Mouse (Mus musculus) gastrocnemius, adult 8-10 months (tissue): ENCODE results near the gene Ube2h. TPM values are rescaled to one million over a fixed set of nuclear protein-coding genes. Genes with fewer than 3 reads are reported as not detected.

ENCODE experiments used
- DNase-seq, 2 experiments: peaks; one replicate each; pipeline ENCODE4 v3.0.0; 2022; ENCODE audit warnings: low spot score in 2 of 2
- total RNA-seq, 4 experiments: library from RNA; stranded (reverse); gene quantifications; 2 replicates each; pipeline ENCODE4 v1.2.4; 2022

The Ube2h gene
- total RNA-seq, 4 experiments from 2014 or later = 47.9 to 63.1 (median 52.5) TPM

DNA sequence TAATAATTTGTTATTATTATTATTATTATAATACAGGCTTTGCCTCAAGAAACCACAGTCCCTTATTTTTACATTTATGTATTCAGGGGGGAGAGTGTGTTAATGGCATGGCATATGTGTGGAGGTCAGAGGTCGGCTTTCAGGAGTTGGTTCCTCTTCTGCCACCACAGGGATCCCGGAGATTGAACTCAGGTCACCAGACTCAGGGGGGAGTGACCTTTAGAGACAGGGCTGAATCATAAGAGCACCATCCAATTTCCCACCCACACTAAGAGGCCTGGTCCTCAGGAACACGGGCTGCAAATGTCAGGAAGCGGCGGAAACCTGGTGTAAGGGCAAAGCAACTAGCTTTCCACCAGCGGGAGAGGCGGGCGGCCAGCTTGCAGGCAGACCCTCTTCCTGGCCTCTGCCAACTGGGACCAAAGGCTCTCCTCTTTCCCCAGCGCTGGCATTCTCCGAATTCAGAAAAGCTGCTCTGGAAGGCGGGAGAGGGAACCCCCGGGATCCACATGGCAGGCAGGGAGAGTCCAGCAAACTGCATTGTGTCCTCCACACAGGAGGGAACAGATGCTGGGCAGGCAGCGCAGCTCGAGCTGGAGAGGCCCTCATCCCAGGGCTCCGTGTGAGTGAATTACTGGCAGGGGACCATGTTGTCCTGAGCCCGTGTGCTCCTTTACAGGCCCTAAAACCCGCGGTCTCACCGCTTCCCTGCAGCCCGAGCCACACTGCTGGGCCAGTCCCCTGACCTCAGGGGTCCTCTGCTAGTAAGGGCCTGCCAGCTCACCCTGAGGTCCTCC lies 99.8 kb downstream of the Ube2h start:
- no peak for DNase-seq

DNA sequence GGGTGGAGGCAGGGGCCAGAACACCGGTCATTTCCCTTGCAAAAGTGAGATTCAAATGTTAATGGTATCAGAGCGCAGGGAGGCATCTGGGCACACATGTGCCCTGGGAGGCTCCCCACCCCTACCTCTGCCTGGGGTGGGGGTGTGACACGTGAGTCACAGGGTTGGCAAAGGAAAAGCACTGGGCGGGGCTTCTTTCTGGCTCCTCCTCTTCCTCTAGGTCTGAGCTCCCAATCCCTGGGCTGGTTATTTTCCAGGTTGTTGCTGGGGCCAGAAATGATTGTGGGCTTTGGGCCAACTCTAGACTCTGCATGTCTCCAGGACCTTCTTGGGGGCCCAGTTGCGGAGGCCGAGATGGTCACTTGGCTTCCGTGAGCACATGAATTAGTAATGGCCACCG lies 108.2 kb downstream of the Ube2h start:
- no peak for DNase-seq

DNA sequence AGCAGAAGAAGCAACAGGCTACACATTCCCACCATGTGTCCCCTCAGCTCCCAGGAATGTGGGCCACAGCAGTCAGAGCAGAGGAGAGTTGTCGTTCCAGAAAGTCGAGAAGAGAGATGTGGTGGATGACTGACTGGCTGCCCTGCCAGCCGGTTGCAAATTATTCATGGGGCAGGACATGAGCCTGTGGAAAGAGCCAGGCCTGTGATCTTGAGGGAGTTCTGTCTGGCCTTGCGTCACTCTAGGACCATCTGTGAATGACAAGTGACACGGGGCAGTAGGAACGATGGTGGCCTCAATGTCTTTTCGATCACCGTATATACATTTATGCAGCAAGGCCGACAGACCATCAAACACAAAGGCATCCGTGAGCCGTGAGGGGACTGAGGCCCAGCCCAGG lies 108.7 kb downstream of the Ube2h start:
- DNase-seq = no peak

DNA sequence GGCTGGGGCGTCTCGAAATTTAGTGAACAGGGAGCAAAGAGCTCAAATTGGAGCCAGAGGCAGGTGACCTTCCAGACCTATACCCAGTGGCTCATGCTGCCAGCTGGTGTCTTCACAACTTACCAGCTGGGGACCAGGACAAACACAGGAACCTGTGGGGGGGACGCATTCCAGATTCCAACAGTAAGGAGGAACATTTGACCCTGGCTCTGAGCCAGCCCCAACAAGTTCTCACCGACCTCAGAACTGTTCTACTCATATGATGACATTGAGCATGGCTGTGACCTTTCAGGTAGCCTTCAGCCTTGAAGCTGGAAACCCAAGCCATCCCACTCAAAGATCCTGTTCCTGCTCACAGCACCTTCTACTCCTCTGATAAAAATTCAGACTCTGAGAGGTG lies 120.7 kb downstream of the Ube2h start:
- DNase-seq = no peak

DNA sequence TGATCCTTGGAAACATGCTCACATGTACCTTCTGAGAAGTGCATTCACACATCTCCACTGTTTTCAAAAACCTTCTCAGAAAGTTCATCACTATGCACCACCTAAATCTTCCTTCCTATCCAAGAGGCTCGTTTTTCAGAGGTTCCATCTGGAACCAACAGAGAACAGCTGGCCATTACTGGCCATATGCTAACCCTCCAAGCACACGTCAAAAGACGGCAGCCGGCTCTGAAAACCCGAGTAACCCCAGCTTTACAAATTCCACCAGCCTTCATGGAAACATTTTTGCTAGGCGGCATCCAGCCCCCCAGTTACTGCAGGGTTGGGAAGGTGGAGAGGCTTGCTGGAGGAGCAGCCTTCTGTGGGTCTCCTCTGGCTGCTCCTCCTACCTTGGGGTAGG lies 122.3 kb downstream of the Ube2h start:
- DNase-seq = no peak

DNA sequence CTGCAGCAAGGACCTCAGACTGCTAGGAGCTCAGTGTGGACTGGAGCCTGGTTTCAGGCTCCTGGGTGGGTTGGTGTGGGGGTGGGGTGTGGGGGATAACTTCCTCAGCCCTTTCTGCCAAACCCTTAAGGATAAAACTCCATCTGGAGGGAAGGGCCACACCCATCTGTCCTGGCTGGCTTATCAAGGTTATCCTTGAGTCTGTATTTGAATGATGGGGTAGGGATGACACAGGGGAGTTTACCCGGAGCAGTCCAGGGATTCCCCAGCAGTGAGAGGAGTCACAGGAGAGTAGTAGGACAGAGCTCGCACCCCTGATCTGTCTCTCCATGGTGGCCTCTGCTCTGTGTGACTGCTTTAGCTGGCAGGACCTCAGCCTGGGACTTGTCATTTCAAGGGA lies 124.0 kb downstream of the Ube2h start:
- no peak for DNase-seq

DNA sequence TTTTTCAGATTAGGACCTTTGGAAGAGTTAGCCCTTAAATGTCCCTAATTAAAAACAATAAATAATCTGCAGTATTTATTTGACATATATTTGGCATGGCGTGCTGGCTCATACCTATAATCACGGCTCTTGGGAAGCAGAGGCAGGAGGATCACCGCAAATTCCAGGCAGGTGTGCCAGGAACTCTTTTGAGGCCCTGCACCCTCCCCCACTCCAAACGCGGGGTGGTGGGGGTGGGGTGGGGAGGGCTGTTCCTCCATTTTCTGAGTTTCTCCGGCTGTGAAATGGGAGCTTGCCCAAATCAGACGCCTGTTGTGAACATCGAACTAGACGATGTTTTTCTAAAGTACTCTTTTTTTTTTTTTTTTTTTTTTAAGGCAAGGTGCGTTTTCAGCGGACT lies 125.3 kb downstream of the Ube2h start:
- DNase-seq = no peak

DNA sequence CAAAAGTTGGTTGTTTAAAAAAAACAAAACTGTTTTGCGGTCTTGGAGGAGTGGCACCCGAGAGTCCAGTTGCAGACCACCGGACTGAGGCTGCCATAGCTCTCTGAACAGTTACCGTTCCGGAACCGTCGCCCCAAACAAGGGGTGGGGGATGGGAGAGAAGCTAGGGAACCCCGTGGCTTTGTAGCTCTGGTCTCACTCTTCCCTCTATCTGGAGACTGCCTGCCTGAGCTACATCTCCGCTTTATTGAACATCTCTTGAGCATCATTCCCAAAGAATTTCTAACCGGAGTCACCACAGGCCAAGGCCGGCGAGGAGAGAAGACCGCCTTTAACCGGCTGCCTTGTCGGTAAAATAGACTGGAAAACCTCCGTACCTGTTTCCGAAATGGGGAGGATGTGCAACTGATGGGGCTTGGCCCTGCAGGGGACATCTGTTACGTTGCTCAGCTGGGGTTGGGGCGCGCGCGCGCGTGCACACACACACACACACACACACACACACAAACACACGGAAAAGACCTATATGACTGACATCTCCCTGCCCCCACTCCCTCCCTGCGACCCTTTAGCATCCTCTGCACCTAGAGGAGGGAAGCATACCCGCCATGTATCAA lies 126.2 kb downstream of the Ube2h start:
- no peak for DNase-seq

DNA sequence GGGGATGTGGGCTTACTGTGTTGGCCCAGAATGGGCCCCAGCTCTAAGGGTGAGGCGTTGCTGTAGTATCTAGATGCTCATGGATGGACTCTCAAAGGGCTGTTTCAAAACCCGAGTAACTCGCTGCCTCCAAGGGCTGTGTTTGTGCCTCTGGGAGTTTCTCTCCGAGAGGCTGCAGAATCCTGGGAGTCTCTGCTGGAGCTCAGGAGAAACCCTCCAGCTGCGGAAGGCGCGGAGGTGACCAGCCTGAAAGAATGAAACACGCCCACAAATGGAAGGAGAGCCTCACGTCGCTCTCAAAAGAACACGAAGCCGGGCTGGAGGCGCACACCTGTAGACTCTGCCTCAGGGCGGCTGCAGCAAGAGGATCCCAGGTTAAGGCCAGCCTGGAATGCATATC lies 127.0 kb downstream of the Ube2h start:
- DNase-seq = no peak

DNA sequence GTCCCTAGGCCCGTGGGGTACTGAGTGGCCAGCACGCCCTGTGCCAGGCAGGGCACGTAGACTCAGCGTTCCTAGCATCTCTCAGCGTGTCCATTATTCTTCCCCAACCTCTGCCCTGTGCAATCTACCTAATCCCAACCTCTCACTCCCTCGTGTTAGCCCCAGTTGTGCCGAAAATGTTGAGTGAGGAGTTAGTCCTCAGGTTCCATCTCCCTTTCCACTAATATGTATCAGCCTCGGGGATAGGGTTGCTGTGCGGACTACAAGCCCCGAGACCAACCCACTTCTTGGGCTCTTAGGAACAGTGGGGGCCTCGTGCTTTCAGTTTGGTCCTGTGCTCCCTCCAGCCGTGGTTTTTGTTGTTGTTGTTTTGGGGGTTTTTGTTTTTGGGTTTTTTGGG lies 127.8 kb downstream of the Ube2h start:
- no peak for DNase-seq

DNA sequence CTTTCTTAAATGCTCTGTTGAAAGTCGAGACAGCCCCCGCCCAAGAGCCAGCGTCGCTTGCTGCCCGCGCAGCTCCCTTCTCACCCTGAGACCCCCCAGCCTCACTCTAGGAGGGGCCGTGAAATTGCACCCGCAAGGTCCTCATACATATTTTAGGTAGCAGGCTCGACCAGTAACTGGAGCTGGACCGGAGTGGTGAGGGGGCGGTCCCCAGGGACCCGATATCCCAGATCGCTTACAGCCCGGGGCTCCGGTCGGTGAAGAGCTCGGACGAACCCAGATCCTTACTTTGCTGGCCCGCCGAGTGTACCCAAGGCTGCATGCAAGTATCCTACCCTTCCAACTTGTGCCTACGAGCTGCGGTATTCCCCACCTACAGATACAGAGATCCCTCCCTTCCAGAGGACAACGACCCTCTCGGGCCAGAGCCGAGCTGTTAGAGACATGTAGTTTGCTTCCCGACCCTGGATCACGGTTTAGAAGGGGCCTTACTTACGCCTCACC lies 128.4 kb downstream of the Ube2h start:
- DNase-seq = no peak

DNA sequence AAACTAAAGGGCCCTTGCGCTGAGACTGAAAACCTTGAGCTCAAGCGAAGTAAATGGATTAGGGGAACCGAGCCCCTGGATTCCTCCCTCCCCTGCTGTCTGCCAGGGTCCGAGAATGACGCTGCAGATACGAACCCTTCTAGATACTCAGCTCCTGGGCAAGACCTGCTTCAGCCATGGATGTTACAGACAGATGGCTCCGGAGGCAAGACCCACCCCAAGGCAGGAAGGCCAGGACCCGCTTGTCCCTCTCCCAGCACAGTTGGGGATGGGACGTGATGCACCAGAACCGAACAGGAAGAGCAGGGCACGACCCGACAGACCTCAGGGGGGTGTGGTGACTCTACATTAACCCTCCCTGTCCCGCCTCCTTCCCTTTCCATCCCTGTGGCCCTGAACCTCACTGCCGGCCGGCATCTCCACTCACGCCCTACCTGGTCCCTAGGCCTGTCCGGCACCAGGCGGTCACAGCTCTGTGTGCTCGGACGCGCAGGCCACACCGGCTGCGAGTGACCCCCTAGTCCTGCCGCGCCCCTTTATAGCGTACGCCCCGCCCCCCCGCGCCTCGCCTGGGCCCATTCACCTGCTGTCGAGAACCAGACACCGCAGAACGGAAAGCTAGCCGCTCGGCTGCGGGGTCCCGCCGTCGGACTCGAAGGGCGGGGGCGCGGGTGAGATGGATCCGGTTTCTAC lies 129.0 kb downstream of the Ube2h start:
- DNase-seq = no peak

DNA sequence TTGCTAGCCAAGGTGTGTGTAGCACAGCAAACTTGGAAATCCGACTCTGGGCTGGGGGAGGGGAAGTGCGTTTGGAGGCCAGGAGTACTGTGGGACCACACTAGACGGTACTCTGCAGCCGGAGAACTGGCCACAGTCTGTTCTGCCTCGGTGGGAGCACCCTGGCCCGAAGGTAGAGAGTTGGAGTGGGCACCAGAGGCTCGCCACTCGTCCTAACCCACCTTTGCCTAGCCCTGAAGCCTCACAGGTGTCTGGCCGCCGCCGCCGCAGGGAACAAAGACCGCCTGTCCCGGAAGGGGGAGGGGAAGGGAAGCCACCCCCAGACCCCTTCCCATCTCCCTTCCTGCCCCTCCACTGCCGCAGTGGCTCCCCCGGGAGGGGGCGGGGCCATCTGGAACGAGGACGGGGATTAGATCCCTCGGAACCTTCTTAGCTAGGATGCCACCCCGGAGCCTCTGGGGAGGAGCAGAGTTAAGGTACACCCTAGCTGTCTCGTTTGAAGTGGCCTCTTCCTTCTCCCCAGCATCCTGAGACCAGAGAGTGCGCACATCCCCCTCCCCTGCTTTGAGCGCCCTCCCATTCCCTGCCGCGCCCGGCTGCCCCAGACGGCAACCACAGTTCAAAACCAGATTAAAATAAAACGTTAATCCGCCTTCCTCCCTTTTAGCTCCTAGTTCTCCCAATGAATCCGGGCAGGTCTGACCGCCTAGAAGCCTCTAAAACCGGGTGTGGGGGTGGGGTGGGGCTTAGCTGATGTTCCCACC lies 129.7 kb downstream of the Ube2h start:
- no peak for DNase-seq

DNA sequence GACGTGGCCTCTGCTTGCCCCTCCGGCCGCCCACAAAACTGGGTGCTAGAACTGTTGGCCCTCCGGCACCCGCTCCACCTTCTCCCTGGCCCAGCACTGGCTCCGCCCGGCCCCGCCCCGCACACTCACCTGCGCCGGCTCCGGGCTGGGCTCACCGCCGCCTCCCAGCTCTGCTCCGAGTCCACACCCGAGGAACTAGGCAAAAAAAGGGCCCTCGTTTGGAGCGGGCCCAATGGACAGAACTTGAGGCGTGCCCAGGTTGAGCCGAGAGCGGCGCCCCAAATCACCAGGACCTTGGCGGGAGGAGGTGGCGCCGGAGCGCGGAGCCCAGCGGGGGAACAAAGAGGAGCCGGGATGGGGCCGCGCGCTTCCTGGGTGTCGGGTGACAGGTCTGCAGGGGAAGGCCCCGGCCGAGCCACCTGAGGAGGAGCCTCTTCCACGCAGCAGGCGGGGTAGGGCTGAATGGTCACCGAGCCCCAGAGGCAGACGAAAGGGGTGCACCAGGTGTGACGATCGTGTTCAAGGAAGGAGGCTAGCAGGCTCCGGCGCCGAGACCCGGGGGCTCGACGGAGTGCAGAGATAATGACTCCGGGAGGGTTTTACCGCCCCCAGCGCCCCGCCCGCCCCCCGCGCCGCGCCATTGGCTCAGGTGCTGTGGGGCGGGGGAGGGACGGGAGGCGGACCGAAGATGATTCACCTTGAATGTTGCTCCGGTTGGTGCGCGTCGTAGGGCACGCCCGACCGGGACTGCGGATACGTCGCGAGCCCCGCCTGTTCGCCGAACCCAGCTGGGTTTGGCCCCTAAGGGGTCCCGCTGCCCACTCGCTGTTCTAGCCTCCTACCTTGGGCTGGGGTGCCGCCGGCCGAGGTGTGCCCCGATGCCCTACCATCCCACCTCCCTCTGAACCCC lies 130.5 kb downstream of the Ube2h start:
- DNase-seq = no peak

DNA sequence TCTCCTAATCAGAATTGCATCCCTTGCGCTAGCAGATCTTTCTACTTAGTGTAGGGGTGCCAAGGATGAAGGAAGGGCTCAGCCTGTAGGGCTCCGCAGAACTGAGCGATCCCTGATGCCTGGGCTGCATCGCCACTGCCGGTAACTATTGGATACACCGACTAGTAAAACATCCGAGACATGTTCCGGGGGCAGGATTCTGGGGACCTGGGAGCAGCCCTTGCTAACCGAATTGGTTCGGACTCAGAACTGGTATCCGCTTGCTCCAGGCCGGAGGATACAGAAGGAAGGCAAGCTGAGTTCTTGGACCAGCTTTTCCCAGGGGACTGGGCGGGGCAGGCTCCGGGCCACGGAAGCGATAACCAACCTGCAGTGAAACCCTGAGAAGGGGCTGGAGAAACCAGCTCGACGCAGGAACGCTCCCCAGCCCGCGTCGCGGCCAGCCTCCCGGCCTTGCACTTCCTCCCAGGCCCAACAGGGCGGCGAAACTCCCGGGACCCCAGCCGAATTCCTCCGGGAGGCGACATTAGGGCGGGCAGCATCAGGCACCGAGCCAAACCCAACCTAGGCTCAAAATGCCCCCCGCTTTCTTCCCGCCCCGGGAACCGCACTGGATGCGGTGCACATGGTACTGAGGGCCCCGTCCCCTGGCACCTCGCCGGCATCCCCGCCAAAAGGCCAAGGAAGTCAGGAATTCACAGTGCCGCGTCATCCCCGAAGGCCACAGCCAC lies 131.4 kb downstream of the Ube2h start:
- no peak for DNase-seq

DNA sequence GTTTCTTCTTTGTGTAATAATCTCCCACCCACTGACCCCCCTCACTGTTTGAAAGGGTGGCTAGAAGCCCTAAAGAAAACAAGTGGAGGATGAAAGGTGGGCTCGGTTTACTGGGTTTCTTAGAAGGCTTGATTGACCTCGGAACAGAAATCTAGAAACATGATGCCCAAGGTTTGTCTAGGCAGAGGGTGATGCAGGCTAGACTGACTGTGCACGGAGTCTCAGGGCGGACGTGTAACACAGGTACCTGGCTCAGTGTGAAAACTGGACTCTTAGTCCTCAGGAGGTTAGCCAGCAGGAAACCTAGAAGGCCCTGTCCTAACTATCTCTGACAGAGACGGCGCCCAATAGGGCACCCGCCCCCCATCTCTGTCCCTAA lies 131.9 kb downstream of the Ube2h start:
- DNase-seq = no peak

DNA sequence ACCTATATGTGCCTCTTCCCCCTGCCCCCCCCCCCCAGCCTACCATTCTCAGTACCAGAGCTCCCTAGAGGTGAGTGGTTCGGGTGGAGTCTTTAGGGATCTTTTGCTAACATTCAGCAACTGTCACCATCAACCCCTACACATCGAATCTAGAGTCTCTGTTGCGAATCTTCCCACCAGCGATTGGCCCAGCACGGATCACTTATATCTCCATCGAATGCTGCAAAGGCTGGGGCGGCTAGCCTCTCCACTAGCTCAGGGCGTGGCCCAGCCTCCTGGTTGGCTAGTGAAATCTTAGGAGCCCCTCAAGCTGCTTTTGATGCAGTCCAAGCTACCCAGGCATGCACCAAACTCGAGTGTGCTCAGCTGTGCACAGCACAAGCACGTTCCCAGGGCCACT lies 132.4 kb downstream of the Ube2h start:
- no peak for DNase-seq

DNA sequence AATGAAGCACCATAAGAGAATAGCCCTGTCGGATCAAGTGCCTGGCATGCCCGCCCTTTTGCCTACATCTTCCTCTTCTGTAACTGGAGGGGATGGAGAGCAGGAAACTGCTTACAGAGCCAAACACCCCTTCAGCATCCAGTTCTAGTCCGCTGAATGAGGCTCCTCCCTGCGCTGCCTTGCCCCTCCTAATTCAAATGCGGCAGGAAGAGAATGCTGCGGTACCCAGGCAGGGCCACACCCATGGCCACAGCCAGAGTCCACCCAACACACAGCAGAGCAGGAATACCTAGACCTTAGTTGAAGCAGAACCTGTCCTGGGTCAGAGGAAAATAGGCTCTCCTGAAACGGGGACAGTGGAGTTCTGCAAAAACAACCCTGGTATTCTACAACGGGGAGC lies 133.1 kb downstream of the Ube2h start:
- DNase-seq = no peak

DNA sequence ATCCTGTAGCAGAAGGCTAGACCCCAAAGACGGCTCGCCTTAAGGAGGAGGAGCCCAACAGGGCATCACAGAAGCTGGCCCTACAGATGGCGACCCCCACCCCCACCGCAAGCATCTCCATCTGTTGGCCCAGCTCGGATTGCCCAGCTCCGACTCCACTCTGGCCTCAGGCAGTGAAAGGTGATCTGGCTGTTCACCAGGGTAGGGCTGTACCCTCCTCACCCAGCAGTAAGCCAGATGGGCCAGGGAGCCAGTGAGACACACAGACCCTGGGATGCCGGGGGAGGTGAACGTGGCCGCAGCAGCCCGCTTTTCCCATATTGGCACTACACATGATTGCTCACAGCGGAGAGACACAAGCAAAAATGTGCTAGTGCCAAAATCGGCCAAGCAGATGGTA lies 135.2 kb downstream of the Ube2h start:
- DNase-seq = no peak

DNA sequence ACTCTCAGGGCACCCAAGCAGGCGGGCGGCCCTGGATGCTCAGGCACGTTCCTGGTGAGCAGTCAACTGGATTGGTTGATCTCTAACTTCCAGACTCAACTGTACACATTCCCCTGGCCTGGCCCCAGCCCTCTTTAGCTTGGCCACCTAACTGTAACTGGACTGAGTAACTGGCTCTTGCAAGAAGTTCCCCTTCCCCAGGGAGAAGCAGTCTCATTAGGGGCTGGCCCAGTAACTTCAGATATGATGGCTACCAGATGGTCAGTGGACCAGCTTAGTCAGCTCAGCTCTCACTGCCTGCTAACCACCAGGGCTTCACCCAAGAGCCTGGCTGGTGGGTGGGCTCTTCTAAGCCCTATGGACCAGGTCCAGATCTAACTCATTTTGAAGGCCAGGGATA lies 136.1 kb downstream of the Ube2h start:
- peak in 1 of 2 experiments; percentile 14 for DNase-seq
